Mouse (Mus musculus) hindbrain, embryonic 11.5 days (tissue): ENCODE data around the gene Riox2. TPM values are rescaled to one million over a fixed set of nuclear protein-coding genes. Genes with fewer than 3 reads are reported as not detected.

ENCODE experiments used
- ATAC-seq: fragments of 200-750 bp; cut with Nextera tagmentation; 2 replicates; pipeline ENCODE4 v1.8.0; 2017; ENCODE audit warnings: mild to moderate bottlenecking, moderate TSS enrichment, moderate library complexity; ENCODE audit not compliant: low FRiP score
- DNase-seq: peaks from one replicate; pipeline ENCODE4 v3.0.0-alpha.2; 2015; ENCODE audit warnings: low spot score
- H3K27ac ChIP-seq: fragments of 300-500 bp; sonication (generic); 2 replicates; pipeline ENCODE4 v1.5.1; 2014; ENCODE audit warnings: mild to moderate bottlenecking, low read depth, low read length
- H3K27me3 ChIP-seq: fragments of 300-500 bp; sonication (generic); 2 replicates; pipeline ENCODE4 v1.6.1; 2014; ENCODE audit warnings: mild to moderate bottlenecking, low read length, moderate library complexity, mixed read lengths; ENCODE audit not compliant: control insufficient read depth, insufficient read depth
- H3K36me3 ChIP-seq: fragments of 300-500 bp; sonication (generic); 2 replicates; pipeline ENCODE4 v1.6.1; 2014; ENCODE audit warnings: mild to moderate bottlenecking, low read length, moderate library complexity, mixed read lengths; ENCODE audit not compliant: control insufficient read depth, insufficient read depth
- H3K4me1 ChIP-seq: fragments of 300-500 bp; sonication (generic); replicated peaks from 2 replicates; pipeline ENCODE4 v1.6.1; 2014; ENCODE audit warnings: low read length, mixed read lengths; ENCODE audit not compliant: control insufficient read depth, insufficient read depth
- H3K4me2 ChIP-seq: fragments of 300-500 bp; sonication (generic); replicated peaks from 2 replicates; pipeline ENCODE4 v1.6.1; 2014; ENCODE audit warnings: mild to moderate bottlenecking, low read depth, low read length
- H3K4me3 ChIP-seq: fragments of 300-500 bp; sonication (generic); 2 replicates; pipeline ENCODE4 v1.5.1; 2014; ENCODE audit warnings: low read depth, low read length
- H3K9ac ChIP-seq: fragments of 300-500 bp; sonication (generic); 2 replicates; pipeline ENCODE4 v1.6.1; 2014; ENCODE audit warnings: low read depth, low read length
- H3K9me3 ChIP-seq: fragments of 300-500 bp; sonication (generic); 2 replicates; pipeline ENCODE4 v1.6.1; 2016; ENCODE audit warnings: low read length; ENCODE audit not compliant: control insufficient read depth
- WGBS: fragments of 180-500 bp; shearing (Covaris S2); extraction: QIAGEN DNeasy Blood & Tissue Kit; methylation state at CpG from one replicate; pipeline ENCODE4 v1.1.7; 2014; 5-methylcytosine and 5-hydroxymethylcytosine counted together
- polyA plus RNA-seq: library from polyadenylated mRNA; unstranded; fragments of >200 nt; fragmentation: Nextera tagmentation; extraction: Ambion mirVana; gene quantifications from 2 replicates; pipeline ENCODE4 v1.2.1, GENCODE M21; 2014

Riox2 gene
- polyA plus RNA-seq, 1 experiment from 2014 or later, result 24.0 TPM

DNA sequence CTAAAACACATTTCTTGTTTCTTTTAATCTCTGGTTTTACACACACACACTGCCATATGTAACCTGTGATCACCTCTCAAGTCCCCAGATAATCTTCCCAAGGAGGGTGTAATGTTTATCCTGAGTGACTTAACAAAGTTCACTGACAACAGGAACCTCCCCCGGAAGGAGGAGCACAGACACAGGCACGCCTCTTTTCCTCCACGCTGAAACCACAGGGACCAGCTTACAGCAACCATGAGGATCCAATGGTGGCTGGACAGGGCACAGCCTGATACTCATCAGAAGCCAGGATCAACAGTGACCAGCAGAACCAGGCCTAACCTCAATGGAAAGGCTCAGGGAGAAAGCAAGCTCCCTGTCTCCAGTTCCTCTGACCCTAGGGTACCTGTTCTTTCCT is 61.0 kb downstream of the Riox2 start:
- no peaks in the 10 kb centered on the region for H3K27me3 ChIP-seq
- H3K9me3 ChIP-seq, result no peaks in the 10 kb centered on the region
- no peaks in the 10 kb centered on the region for H3K4me1 ChIP-seq
- H3K27ac ChIP-seq, result no peak overlapping the region
- ATAC-seq, result no peak
- H3K36me3 ChIP-seq, result no peaks in the 10 kb centered on the region
- no peak overlapping the region for H3K4me2 ChIP-seq
- WGBS, result 56% methylated on average over 3 of the region's 3 CpGs
- no peak overlapping the region for H3K9ac ChIP-seq
- H3K4me3 ChIP-seq, result no peak overlapping the region
- no peak for DNase-seq

DNA sequence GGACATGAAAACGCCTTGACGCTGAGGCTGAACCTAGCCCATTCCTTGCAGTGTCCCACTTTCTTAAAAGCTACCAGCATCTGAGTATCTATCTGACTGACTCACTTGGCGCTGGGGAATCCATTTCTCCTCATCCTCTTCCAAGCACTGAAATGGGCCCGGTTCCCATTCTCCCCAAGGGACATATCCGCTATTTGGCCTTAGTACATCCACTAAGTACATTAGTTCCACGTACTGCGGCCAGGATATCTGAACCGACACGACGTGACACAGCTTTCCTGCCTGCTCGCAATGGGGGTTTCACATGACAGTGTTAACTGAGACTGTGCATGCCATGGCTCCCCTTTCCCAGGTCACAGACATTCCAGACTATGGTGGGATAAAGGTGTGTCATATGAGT is 62.8 kb downstream of the Riox2 start:
- Histone ChIP-seq H3K27ac (no peak overlapping the region), H3K4me2 (no peak overlapping the region), H3K27me3 (no peaks in the 10 kb centered on the region), H3K36me3 (no peaks in the 10 kb centered on the region), H3K9ac (no peak overlapping the region), H3K4me1 (no peaks in the 10 kb centered on the region), H3K4me3 (no peak overlapping the region), H3K9me3 (no peaks in the 10 kb centered on the region)
- WGBS, result 87% methylated on average over 11 of the region's 11 CpGs
- no peak for ATAC-seq
- DNase-seq, result no peak

DNA sequence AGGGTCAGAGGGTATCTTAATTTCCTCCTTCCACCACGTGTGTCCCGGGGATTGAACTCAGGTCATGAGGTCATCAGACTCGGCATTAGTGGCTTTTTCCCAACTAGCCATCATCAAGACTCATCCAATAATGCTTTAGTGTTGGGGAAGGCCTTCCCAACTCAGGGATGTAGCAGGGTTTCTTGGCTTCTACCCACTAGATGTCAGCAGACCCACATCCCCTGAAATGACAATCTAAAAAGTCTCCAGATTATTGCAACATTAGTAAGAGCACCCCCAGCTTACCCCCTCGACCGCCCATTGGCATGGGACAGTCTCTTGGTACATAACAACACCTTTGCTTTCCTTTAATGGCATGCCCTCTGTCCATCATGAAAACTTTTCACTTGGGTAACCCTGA is 64.1 kb downstream of the Riox2 start:
- no peak overlapping the region for H3K9ac ChIP-seq
- H3K4me3 ChIP-seq, result no peak overlapping the region
- no peaks in the 10 kb centered on the region for H3K36me3 ChIP-seq
- 84% methylated on average over 5 of the region's 5 CpGs for WGBS
- ATAC-seq, result no peak
- H3K4me2 ChIP-seq, result no peak overlapping the region
- H3K27me3 ChIP-seq, result no peaks in the 10 kb centered on the region
- no peaks in the 10 kb centered on the region for H3K9me3 ChIP-seq
- H3K4me1 ChIP-seq, result no peaks in the 10 kb centered on the region
- no peak for DNase-seq
- H3K27ac ChIP-seq, result no peak overlapping the region

DNA sequence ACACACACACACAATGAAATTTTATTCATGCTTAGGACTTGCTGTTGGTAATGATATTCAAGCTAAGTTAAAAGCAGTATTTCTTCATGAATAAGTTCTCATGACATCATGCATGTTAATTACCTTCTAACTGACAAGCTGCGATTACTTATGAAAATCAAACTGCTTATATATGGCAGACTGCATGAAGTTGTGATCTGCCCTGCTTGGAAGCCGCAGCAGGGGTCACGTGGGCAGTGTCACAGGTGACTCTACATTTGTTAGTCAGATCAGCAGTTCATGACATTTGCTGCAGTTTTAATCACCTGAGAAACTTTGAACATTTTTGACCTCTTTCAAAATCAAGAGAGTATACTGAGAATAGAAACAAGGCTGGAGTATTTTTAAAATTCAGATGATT is 69.4 kb downstream of the Riox2 start:
- Histone ChIP-seq H3K27me3 (no peaks in the 10 kb centered on the region), H3K9me3 (no peaks in the 10 kb centered on the region), H3K4me3 (no peak overlapping the region), H3K4me2 (no peak overlapping the region), H3K36me3 (no peaks in the 10 kb centered on the region), H3K27ac (no peak overlapping the region), H3K4me1 (no peaks in the 10 kb centered on the region), H3K9ac (no peak overlapping the region)
- 81% methylated on average over 3 of the region's 3 CpGs for WGBS
- no peak for ATAC-seq
- DNase-seq, result no peak

DNA sequence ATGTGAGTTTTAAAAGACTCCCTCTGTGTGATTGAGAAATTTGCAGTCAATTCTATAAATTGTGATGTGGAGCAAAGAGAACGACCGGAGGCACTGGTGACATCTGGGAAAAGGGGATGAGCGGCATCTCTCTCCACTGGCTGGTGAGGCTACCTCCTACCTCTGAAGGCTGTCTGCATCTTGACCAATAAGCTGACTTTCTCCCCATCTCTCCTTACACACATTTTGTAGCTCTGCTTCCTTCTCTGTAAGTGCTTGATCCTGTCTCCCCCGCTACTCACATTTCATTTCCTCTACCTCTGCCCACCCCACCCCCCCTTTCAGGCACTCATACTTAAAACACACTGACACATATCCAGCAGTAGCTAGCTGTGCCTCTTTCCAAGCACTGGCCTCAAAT is 69.8 kb downstream of the Riox2 start:
- ATAC-seq, result no peak
- Histone ChIP-seq H3K27me3 (no peaks in the 10 kb centered on the region), H3K4me3 (no peak overlapping the region), H3K4me2 (no peak overlapping the region), H3K36me3 (no peaks in the 10 kb centered on the region), H3K9me3 (no peaks in the 10 kb centered on the region), H3K9ac (no peak overlapping the region), H3K4me1 (no peaks in the 10 kb centered on the region), H3K27ac (no peak overlapping the region)
- 70% methylated on average over 4 of the region's 4 CpGs for WGBS
- no peak for DNase-seq

Other genes with a start within 250 kb of the Riox2 start
- gene Olfr201, start 199.1 kb upstream of the Riox2 start, polyA plus RNA-seq, result not detected in 2 replicates
- not detected in 2 replicates for gene Olfr202, start 185.0 kb upstream of the Riox2 start, polyA plus RNA-seq
- not detected in 2 replicates for gene Olfr203, start 172.9 kb upstream of the Riox2 start, polyA plus RNA-seq
- not detected in 2 replicates for gene Olfr204, start 153.5 kb upstream of the Riox2 start, polyA plus RNA-seq
- gene Olfr205, start 140.6 kb upstream of the Riox2 start, polyA plus RNA-seq, result not detected in 2 replicates
- gene Olfr206, start 122.5 kb upstream of the Riox2 start, polyA plus RNA-seq, result not detected in 2 replicates
- gene Olfr209, start 107.8 kb upstream of the Riox2 start, polyA plus RNA-seq, result not detected in 2 replicates
- gene Gabrr3, start 64.4 kb upstream of the Riox2 start, polyA plus RNA-seq, result 0.12 TPM in 1 of 2 replicates, not detected in the other
- gene Crybg3, start 129.2 kb downstream of the Riox2 start, polyA plus RNA-seq, result 8.3 and 10.4 TPM in 2 replicates
- 60.6 and 61.7 TPM in 2 replicates for gene Arl6, start 167.6 kb downstream of the Riox2 start, polyA plus RNA-seq